Mouse (Mus musculus): ENCODE measurements around the gene Acaca. TPM values are rescaled to one million over a fixed set of nuclear protein-coding genes. Genes with fewer than 3 reads are reported as not detected.
"Not testable (repeated sequence)": the region's sequence is repeated elsewhere in the genome, so short reads cannot be mapped to it uniquely, and the experiment has no call there.

Gene Acaca
- total RNA-seq, 2 experiments from 2014 or later = 87.4 to 91.5 TPM

GRCm38 (mm10) chr11:84324032-84324752, 194.7 kb downstream of the Acaca start:
- DNase-seq (ENCODE audit: low spot score in 2 of 2) = peak; percentile 8 to 16

- no peak for DNase-seq (ENCODE audit: low spot score in 2 of 2)
Measured at GRCm38 (mm10) chr11:84327086-84327485, 197.6 kb downstream of the Acaca start.

GRCm38 (mm10) chr11:84332384-84332783, 202.9 kb downstream of the Acaca start:
- DNase-seq (ENCODE audit: low spot score in 2 of 2) = no peak

GRCm38 (mm10) chr11:84332860-84333259, 203.4 kb downstream of the Acaca start:
- DNase-seq (ENCODE audit: low spot score in 2 of 2) = no peak

- DNase-seq (ENCODE audit: low spot score in 2 of 2) = not testable (repeated sequence)
Measured at GRCm38 (mm10) chr11:84338273-84338672, 208.8 kb downstream of the Acaca start.

- DNase-seq (ENCODE audit: low spot score in 2 of 2) = no peak
Measured at GRCm38 (mm10) chr11:84340630-84341029, 211.2 kb downstream of the Acaca start.

- DNase-seq (ENCODE audit: low spot score in 2 of 2) = no peak
Measured at GRCm38 (mm10) chr11:84344522-84345236, 215.2 kb downstream of the Acaca start.

GRCm38 (mm10) chr11:84347766-84348165, 218.3 kb downstream of the Acaca start:
- DNase-seq (ENCODE audit: low spot score in 2 of 2) = no peak

GRCm38 (mm10) chr11:84348843-84349825, 219.7 kb downstream of the Acaca start:
- no peak for DNase-seq (ENCODE audit: low spot score in 2 of 2)

GRCm38 (mm10) chr11:84351150-84351549, 221.7 kb downstream of the Acaca start:
- DNase-seq (ENCODE audit: low spot score in 2 of 2) = no peak

GRCm38 (mm10) chr11:84353058-84353726, 223.7 kb downstream of the Acaca start:
- DNase-seq (ENCODE audit: low spot score in 2 of 2) = no peak

- DNase-seq (ENCODE audit: low spot score in 2 of 2) = no peak
Measured at GRCm38 (mm10) chr11:84357304-84357703, 227.8 kb downstream of the Acaca start.

- DNase-seq (ENCODE audit: low spot score in 2 of 2) = no peak
Measured at GRCm38 (mm10) chr11:84357771-84358170, 228.3 kb downstream of the Acaca start.

GRCm38 (mm10) chr11:84361551-84361950, 232.1 kb downstream of the Acaca start:
- no peak for DNase-seq (ENCODE audit: low spot score in 2 of 2)

GRCm38 (mm10) chr11:84362633-84363243, 233.3 kb downstream of the Acaca start:
- DNase-seq (ENCODE audit: low spot score in 2 of 2) = no peak

- no peak for DNase-seq (ENCODE audit: low spot score in 2 of 2)
Measured at GRCm38 (mm10) chr11:84365313-84365712, 235.8 kb downstream of the Acaca start.

- no peak for DNase-seq (ENCODE audit: low spot score in 2 of 2)
Measured at GRCm38 (mm10) chr11:84368902-84369301, 239.4 kb downstream of the Acaca start.

- no peak for DNase-seq (ENCODE audit: low spot score in 2 of 2)
Measured at GRCm38 (mm10) chr11:84373122-84373521, 243.7 kb downstream of the Acaca start.

GRCm38 (mm10) chr11:84375951-84376496, 246.6 kb downstream of the Acaca start:
- no peak for DNase-seq (ENCODE audit: low spot score in 2 of 2)

All from layer of hippocampus, postnatal 14 days (tissue).